Mouse (Mus musculus) heart, adult 2 months (tissue): ENCODE measurements around the gene Ttf1.

ENCODE experiments used
- CTCF ChIP-seq: fragments of 200-600 bp; IDR thresholded peaks from 2 replicates; pipeline ENCODE4 v1.8.1; 2022; ENCODE audit warnings: antibody characterized with exemption, mild to moderate bottlenecking, moderate library complexity
- EP300 ChIP-seq: fragments of 200-500 bp; IDR thresholded peaks from 2 replicates; pipeline ENCODE4 v1.6.1; 2011; ENCODE audit warnings: low read depth, low read length, control low read depth; ENCODE audit not compliant: insufficient read depth
- POLR2A ChIP-seq: fragments of 200-500 bp; IDR thresholded peaks from 2 replicates; pipeline ENCODE4 v1.6.1; 2011; ENCODE audit warnings: mild to moderate bottlenecking, low read depth, low read length, control low read depth; ENCODE audit not compliant: insufficient read depth

- peak; percentile 24 for TF ChIP-seq CTCF
- TF ChIP-seq POLR2A, result no peak
- TF ChIP-seq EP300, result no peak
Observed at GRCm38 (mm10) chr2:29042124-29042523, 17.9 kb upstream of the Ttf1 start.
